Mouse (Mus musculus) B cell, adult 2 months (primary cell): Measurements from ENCODE around the gene Gabrp.
A peak's percentile ranks its signal among the peaks of the same experiment; 100 is the strongest.

Experiments
- DNase-seq, 2 experiments: peaks; one replicate each; pipeline ENCODE4 v3.0.0; 2022

Gabrp gene

GRCm38 (mm10) chr11:33513376-33513991 is 65.3 kb downstream of the Gabrp start, which contains the start of gene Ranbp17:
Gene Ranbp17 (minus strand): TSS chr11:33513746.
- peak; percentile 1 to 4 for DNase-seq

GRCm38 (mm10) chr11:33512854-33513375 is 65.8 kb downstream of the Gabrp start:
- DNase-seq: peak; percentile 1

- no peak for DNase-seq
Measured at GRCm38 (mm10) chr11:33509401-33509800, 69.4 kb downstream of the Gabrp start.
